Mouse (Mus musculus): ENCODE data around the gene Zc3h7b.

The Zc3h7b gene

DNA sequence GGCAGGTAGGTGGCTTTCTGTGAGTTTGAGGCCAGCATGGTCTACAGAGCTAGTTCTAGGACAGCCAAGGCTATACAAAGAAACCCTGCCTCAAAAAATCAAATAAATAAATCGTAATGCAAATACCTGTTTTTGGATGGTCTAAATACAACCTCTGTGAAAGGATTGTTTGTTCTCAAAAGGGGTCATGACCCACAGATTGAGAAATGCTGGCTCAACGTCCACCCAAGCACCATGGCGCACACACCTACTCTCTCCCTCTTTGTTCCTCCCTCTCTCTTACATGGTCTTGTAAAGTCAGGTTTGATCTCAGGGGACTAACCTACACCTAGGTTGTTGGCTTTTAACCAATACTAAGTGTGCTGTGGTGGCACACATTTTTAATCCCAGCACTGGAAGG is 77.8 kb downstream of the Zc3h7b start:
- DNase-seq, result no peak

GRCm38 (mm10) chr15:81824832-81825231 is 80.0 kb downstream of the Zc3h7b start:
- no peak for DNase-seq

DNA sequence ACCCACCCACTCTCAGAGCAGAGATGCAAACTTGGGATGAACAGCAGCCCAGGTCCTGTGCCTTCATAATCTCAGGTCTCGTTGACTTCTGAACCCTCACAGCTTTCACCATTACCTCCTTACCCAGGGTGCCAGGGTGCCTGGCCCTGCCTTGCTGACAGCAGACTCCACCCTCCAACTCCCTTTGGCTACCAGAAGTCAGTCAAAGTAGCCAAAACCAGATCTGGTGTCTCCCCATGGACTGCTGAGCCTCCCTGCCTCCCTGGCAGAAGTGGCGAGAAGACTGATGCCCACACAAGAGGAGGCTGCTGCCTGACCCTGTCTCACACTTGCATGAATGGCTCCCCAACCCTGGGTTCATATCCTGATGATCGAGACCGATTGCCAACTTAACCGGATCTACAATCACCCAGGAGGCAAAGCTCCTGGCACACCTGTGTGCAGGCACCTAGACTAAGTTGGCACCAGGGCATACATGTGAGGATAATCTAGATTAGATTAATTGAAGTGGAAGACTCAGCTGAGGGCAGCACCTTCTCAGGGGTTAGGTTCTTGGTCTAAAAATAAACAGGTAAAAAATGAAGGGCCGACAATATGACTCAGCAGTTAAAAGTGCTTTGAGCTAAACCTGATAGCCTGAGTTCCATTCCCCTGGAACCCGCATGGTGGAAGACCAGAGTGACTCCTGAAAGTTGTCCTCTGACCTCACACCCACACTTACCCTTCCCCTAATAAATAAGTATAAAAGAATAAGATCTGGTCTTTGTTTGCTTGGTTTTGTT is 83.8 kb downstream of the Zc3h7b start:
- DNase-seq, result no peak

DNA sequence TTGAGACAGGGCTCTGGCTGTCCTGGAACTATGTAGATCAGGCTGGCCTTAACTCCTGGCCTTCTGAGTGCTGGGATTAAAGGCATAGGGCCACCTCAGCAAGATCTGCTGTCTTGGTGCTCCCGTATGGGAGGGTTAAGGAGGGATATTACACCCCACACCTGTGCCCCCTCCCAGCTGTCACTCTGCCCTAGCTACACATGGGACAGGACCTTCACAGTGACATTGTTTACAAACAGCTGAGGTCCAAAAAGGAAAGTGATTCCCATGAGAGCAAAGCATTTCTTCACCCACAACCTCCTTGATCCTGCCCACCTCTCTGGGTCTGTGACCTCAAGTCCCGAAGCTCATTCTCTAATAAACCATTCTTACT is 84.3 kb downstream of the Zc3h7b start:
- no peak for DNase-seq

DNA sequence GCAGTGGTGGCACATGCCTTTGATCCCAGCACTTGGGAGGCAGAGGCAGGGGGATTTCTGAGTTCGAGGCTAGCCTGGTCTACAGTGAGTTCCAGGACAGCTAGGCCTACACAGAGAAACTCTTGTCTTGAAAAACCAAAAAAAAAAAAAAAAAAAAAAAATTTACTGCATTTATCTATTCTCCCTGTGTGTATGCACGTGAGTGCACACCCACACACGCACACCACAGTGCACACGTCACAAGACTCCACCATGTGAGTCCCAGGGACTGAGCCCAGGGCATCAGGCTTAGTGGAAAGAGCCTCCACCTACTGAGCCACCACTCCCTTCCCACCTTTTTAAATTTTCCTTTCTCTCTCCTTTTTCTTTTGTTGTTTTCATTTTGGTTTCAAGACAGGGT is 85.7 kb downstream of the Zc3h7b start:
- no peak for DNase-seq

- DNase-seq, result peak; percentile 81 to 89
Observed at GRCm38 (mm10) chr15:81831136-81831825, 86.4 kb downstream of the Zc3h7b start.

DNA sequence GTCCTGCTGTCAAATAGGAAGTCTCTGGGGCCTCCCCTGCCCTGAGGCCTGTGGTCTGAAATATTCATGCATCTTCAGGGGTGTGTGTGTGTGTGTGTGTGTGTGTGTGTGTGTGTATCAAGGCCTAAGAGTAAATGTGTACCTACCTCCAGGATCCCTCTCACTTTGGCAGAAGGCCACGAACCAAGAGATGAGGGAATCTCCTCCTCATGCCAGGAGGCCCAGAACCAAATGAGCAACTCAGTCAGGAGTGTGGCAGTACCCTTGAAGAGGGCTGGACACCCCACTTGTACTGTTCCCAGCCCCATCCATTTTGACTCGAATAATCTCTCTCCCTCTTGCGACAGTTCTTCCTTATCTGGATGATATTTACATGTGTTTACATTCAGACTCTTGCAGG is 87.4 kb downstream of the Zc3h7b start:
- no peak for DNase-seq

DNA sequence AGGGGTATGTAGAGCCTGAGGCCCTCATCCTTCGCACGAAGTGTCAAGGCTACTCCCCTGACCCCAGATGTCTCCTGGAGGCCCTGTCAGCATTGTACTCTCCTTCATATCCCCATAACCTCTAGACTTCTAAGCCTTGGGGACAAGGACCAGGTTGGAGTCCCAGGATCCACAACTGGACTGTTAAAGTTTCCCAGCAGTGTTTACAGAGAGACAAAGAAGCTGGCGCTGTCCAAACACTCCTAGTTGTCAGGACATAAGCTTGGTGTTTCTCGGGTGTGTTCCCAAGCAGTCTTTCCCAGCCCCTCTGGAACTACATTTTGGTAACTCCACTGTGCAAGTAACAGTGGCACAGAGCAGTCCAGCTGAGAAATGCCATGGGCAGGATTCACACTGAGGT is 88.6 kb downstream of the Zc3h7b start:
- DNase-seq, result no peak

DNA sequence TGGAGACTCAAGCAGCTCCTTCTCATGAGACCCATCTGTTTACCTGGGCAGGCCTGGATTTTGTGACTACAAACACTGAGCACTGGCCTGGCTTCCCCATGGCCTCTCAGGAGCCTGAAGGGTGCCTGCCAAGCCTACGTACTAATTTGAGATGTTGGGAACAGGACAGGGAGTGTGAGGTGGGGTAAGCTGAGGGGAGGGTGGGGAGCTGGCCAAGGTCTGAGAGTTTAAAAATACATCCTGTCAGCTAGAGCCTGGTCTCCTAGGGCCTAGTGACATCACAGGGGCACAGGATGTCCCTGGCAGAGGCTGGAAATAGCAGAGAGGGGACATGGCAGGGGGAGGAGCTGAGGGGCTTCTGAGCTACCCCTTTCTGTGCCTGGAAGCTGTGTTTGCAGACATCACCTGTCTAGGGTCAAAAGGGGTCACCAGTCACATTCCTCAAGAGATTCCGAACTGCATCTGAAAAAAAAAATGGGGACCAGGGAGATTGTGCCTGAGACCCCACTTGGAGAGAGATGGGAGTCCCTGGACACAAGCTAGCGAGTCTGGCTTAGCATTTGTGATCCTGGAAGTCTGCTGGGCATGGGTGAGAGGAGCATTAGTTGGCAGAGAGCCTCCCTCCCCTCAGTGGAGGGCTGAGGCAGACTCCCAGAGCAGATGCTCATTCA is 89.4 kb downstream of the Zc3h7b start:
- DNase-seq, result no peak

DNA sequence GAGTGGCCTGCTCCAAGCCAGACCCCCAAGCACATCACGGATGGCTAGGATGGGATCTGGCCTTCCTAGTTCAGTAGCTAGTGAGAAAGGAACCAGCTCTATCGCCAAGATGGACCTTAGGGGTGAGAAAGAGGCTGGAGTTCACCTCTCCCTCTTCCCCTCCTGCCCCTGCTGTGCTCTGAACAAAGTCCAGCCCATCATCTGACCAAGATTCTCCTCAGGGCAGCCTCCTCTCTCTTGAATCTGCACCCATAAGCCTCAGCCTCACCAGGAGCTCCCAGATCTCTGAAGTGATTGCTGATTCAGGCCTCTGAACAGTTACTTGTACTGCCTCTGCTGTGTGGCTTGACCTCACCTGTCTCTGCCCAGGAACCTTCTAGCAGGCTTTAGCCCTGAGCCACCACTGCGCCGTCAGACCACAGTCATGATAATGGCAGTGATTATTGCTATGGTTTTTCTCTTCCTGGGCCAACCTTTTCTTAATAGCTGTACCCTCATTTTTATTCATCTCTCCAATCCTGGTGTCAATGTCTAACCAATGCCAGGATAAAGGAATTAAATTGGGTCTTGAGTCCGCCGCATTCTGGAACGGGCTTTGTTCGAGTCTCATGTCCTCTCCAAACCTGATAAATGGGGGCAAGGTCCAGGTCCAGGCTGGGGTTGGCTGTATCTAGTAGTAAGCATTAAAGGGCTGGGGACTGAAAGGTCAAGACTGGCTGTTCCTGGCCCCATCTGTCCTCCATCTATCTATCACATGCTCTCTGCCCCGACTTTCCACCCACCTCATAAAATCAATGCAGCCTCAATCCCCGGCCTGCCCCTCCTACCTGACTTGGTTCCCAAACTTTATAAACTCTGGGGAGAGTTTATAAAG is 90.4 kb downstream of the Zc3h7b start:
- DNase-seq, result no peak

DNA sequence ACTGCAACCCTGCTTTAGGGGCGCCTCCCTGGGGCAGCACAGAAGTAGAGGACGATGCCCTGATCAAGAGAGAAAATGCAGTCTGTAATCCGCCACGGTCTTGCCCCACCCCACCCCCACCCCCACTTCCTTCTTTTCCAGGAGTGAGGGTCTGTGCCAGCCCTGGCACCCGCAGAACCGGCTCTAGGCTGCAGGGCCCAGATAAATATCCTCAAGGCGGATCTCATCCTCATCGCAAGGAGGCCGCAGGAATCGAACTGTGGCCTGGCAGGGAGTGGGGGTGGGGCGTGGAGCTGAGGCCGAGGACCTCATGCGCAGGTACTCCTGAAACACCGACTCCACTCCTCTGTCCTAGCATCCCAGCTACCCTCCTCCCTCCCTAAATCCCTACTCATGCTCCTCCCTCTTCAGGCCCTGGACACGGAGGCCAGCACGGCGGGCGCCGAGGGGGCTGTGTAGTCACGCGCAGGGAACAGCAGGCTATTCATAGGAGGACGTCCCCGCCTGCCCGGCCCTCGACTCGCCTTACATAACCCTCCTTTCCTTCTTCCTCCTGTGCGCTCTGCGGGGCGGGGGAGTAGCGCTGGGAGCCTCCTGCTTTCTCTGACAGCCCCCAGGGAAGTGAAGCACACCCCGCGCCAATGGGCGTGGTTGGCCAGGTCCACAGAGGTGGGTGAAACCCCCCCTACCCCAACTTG is 91.4 kb downstream of the Zc3h7b start:
- DNase-seq, result peak; percentile 38

GRCm38 (mm10) chr15:81836966-81837920 is 92.4 kb downstream of the Zc3h7b start:
- no peak for DNase-seq

GRCm38 (mm10) chr15:81838554-81839235 is 93.8 kb downstream of the Zc3h7b start:
- no peak for DNase-seq

DNA sequence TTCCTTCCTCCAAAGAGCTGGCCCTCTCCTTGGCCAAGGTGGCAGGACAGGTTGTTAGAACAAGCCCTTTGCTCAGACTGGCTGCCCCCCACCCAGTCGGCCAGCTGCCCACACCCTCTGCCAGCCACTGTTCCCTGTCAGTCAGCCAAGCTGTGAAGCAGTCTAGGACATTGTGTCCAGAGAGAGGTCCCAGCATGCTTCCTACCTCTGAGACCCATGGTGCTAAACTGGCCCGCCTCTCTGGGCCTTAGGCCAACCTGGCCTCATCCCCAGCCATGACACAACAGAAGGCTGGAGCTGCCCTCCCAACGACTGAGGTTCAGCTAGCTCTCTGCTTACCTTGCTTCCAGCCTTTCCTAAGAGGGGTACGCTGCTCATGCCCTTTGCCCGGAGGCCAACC is 94.8 kb downstream of the Zc3h7b start:
- DNase-seq, result no peak

DNA sequence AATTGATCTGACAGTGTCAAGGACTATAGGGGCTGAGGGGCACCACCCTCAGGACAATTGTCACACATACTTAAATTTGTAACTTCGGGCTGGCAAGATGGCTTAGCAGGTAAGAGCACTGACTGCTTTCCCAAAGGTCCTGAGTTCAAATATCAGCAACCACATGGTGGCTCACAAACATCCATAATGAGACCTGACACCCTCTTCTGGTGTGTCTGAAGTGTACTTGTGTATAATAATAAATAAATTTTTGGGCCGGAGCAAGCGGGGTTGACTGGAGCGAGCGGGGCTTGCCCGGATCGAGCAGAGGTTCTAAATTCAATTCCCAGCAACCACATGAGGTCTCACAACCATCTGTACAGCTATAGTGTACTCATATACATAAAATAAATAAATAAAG is 95.4 kb downstream of the Zc3h7b start:
- no peak for DNase-seq

- no peak for DNase-seq
Observed at GRCm38 (mm10) chr15:81842275-81842674, 97.4 kb downstream of the Zc3h7b start.

DNA sequence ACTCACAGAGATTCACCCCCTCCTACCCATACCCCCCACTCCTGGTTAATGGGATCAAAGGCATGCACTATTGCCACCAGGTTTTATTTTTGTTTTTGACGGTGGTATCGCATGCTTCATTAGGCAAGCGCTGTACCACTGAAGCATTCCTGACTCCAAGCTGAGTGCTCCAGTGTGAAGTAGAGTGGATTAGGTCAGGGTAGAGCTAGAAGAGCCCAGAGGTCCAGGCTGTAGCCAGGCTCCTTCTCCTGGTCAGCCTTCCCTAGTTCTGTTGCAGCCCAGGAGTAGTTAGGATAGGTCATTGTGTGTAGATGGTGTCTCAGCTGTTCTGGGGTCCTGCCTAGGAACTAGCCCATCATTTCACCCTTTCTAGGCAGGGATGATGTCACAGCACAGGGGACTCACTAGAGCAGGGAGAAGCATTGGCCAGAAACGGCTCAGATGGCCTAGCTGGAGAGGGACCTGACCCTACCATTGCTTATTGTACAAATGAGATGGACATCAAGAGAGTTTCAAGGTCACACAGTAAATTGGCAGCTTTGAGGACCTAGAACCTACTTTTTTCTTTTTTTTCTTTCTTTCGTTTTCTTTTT is 100.3 kb downstream of the Zc3h7b start:
- no peak for DNase-seq

DNA sequence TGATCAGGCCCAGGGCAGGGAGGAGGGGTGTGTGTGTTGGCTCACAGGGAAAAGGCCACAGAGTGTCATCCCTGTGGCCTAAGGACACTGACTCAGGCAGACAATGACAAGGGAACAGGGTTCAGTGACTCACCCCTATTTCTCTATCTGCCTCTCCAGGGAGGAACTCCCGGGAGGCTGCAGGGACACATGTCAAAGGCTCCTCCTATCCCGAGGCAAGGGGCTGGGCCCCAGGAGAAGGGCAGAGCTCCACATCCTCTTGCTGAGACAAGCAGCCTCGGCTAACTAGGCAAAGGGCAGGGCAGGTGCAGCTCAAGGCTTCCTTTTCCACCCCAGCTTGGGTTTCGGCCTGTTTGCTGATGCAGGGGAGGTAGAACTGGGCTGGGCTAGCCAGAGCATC is 100.9 kb downstream of the Zc3h7b start:
- DNase-seq, result no peak

Data from spleen, adult 18-20 months (tissue).